Mouse (Mus musculus): ENCODE measurements around the gene Cngb1.

- no peak for TF ChIP-seq CTCF (IDR thresholded peaks at IDR 0.05; ENCODE audit: low read depth, low read length)
- TF ChIP-seq EP300 (IDR thresholded peaks at IDR 0.05; ENCODE audit: insufficient read depth, low read depth, low read length), result no peak
- TF ChIP-seq POLR2A (IDR thresholded peaks at IDR 0.05; ENCODE audit: insufficient read depth, low read length), result no peak
These were observed 50.8 kb downstream of the Cngb1 start for GRCm38 (mm10) chr8:95255611-95256010.

All from ES-Bruce4 (cell line).